Mouse (Mus musculus) kidney, adult 2 months (tissue): ENCODE data around the gene Kcns3.

ENCODE experiments used
- CTCF ChIP-seq: fragments of 200-500 bp; conservative IDR thresholded peaks from 2 replicates; pipeline ENCODE4 v1.5.1; 2011; ENCODE audit warnings: low read depth, mild to moderate bottlenecking, control low read depth, low read length, moderate library complexity, mixed read lengths; ENCODE audit not compliant: insufficient read depth, insufficient read length
- POLR2A ChIP-seq: fragments of 200-500 bp; IDR thresholded peaks from one replicate; pipeline ENCODE4 v1.6.1; 2011; ENCODE audit warnings: low read depth, low read length, control low read depth

DNA sequence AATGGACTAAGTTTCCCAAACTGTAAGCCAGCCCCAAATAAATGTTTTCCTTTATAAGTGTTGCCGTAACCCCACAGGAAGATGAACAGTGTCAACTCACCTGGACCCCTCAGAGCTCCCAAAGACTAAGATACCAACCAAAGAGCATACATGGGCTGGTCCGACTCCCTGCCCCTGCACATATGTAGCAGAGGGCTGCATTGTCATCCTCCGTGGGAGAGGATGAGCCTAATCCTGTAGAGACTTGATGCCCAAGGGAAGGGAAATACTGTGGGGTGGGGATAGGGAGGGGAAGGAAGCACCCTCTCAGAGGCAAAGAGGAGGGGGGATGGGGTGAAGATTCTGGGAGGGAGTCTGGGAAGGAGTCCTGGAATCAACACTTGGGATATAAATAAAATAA, 7.8 kb upstream of the Kcns3 start:
- no peak for TF ChIP-seq POLR2A
- no peak for TF ChIP-seq CTCF
